Mouse (Mus musculus): ENCODE results near the gene Hexim1. TPM values are rescaled to one million over a fixed set of nuclear protein-coding genes. Genes with fewer than 3 reads are reported as not detected.
A peak's percentile ranks its signal among the peaks of the same experiment; 100 is the strongest.

Hexim1 gene
- polyA plus RNA-seq, 1 experiment, result 10.3 TPM

GRCm38 (mm10) chr11:103098531-103099190, 17.4 kb upstream of the Hexim1 start:
- Histone ChIP-seq H3K36me3 (ENCODE audit: control insufficient read depth, insufficient read depth, low read length) (no peaks in the 10 kb centered on the region), H3K4me3 (ENCODE audit: extremely low read depth, insufficient read depth, insufficient read length) (no peak overlapping the region), H3K27ac (ENCODE audit: insufficient read depth, low read length) (no peak overlapping the region), H3K27me3 (ENCODE audit: control insufficient read depth, insufficient read depth, low read length) (peaks cover 6% of the 10 kb centered on the region), H3K4me1 (ENCODE audit: control insufficient read depth, insufficient read depth, insufficient read length) (peaks cover 22% of the 10 kb centered on the region)
- 86% methylated on average over 11 of the region's 11 CpGs for WGBS
- DNase-seq (ENCODE audit: low read depth in 1 of 2, low spot score in 2 of 2), result no peak
- TF ChIP-seq POLR2A (IDR thresholded peaks at IDR 0.05; ENCODE audit: low read depth, low read length), result no peak
- TF ChIP-seq CTCF (IDR thresholded peaks at IDR 0.05; ENCODE audit: extremely low read depth, insufficient read depth, insufficient read length, insufficient replicate concordance), result no peak

DNA sequence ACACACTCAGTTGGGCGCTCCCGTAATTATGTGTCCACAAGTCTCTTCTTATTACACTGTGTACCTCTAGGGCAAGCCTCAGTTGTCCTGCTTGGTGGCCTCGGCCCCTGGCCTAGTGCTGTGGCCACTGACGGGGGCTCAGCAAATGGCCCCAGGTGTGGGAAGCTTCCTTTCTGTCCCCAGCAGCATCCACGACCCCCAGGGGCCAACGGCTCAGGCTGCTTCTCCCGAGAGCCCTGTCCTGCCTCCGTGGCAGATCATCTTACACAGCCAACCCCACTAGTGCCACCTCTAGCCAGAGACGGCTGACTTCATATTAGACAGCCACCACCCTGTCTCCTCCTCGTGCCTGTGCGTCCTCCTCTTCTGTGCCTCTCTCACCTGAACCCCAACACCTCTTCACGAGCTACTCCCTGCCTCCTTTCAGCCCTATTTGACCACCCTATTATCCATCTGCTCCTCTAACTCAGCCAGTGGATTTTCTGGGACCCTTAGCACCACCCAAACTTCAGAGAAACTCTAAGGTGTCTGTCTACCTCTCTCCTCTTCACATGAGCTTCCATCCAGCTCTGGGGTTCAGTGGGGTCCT, 16.6 kb upstream of the Hexim1 start:
- WGBS, result 90% methylated on average over 12 of the region's 12 CpGs
- H3K27ac ChIP-seq (ENCODE audit: insufficient read depth, low read length), result no peak overlapping the region
- peaks cover 6% of the 10 kb centered on the region for H3K27me3 ChIP-seq (ENCODE audit: control insufficient read depth, insufficient read depth, low read length)
- DNase-seq (ENCODE audit: low read depth in 1 of 2, low spot score in 2 of 2), result no peak
- no peak overlapping the region for H3K4me3 ChIP-seq (ENCODE audit: extremely low read depth, insufficient read depth, insufficient read length)
- TF ChIP-seq POLR2A (IDR thresholded peaks at IDR 0.05; ENCODE audit: low read depth, low read length), result no peak
- TF ChIP-seq CTCF (IDR thresholded peaks at IDR 0.05; ENCODE audit: extremely low read depth, insufficient read depth, insufficient read length, insufficient replicate concordance), result no peak
- H3K36me3 ChIP-seq (ENCODE audit: control insufficient read depth, insufficient read depth, low read length), result no peaks in the 10 kb centered on the region
- peaks cover 22% of the 10 kb centered on the region for H3K4me1 ChIP-seq (ENCODE audit: control insufficient read depth, insufficient read depth, insufficient read length)

DNA sequence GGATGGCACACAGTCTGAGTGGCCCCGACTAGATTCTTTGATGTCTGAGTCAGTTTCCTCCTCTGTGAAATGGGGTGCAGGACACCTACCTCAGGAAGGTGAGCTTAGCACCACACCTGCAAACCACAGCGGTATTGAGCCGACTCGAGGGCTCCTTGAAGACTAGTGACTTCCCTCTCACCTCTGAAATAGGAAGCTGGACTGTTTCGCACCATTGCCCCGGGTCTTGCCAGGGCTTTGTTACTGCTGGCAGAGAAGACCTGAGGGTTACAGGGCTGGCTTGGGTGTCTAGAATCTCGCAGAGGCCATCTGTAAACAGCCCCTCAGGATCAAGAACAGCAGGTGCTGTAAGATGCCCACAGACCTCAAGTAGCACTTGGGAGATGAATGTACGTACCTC, 15.7 kb upstream of the Hexim1 start:
- WGBS, result 37% methylated on average over 8 of the region's 8 CpGs
- no peak overlapping the region for H3K27ac ChIP-seq (ENCODE audit: insufficient read depth, low read length)
- no peak overlapping the region for H3K4me3 ChIP-seq (ENCODE audit: extremely low read depth, insufficient read depth, insufficient read length)
- TF ChIP-seq CTCF (IDR thresholded peaks at IDR 0.05; ENCODE audit: extremely low read depth, insufficient read depth, insufficient read length, insufficient replicate concordance), result no peak
- TF ChIP-seq POLR2A (IDR thresholded peaks at IDR 0.05; ENCODE audit: low read depth, low read length), result no peak
- DNase-seq (ENCODE audit: low read depth in 1 of 2, low spot score in 2 of 2), result no peak
- H3K4me1 ChIP-seq (ENCODE audit: control insufficient read depth, insufficient read depth, insufficient read length), result peaks cover 22% of the 10 kb centered on the region
- peaks cover 6% of the 10 kb centered on the region for H3K27me3 ChIP-seq (ENCODE audit: control insufficient read depth, insufficient read depth, low read length)
- peaks cover 2% of the 10 kb centered on the region for H3K36me3 ChIP-seq (ENCODE audit: control insufficient read depth, insufficient read depth, low read length)

DNA sequence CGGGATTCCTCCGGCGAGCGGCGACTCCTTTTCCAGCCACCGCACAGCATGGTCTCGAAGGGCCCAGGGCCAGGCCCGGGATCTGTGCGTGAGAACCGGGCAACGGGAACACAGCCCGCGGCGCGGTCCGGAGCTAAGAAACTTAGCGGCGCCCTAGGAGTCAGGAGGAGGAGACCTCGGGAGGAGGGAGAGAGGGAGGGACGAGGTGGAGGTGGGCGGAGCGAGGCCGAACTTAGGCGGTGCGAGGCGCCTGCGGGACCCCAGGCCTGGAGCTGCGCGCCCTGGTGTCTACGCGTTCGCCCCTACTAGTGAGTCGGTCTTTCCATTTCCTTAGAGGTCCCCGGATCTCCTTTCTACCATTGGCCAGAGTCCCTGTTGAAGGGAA, 14.6 kb upstream of the Hexim1 start, which contains the start of the genes Plcd3 and Acbd4:
Plcd3 (minus strand) TSS at position 178 of the 385 bp plus-strand sequence.
Acbd4 (plus strand) TSS at position 202 of the 385 bp plus-strand sequence.
- 2% methylated on average over 34 of the region's 34 CpGs for WGBS
- Histone ChIP-seq H3K4me3 (ENCODE audit: extremely low read depth, insufficient read depth, insufficient read length) (peak within 1 kb of the TSS; percentile 57), H3K36me3 (ENCODE audit: control insufficient read depth, insufficient read depth, low read length) (peaks cover 7% of the 10 kb centered on the region), H3K27ac (ENCODE audit: insufficient read depth, low read length) (no peak within 1 kb of the TSS), H3K4me1 (ENCODE audit: control insufficient read depth, insufficient read depth, insufficient read length) (peaks cover 22% of the 10 kb centered on the region), H3K27me3 (ENCODE audit: control insufficient read depth, insufficient read depth, low read length) (peaks cover 6% of the 10 kb centered on the region)
- no peak for DNase-seq (ENCODE audit: low read depth in 1 of 2, low spot score in 2 of 2)
- TF ChIP-seq POLR2A (IDR thresholded peaks at IDR 0.05; ENCODE audit: low read depth, low read length) (no peak), CTCF (IDR thresholded peaks at IDR 0.05; ENCODE audit: extremely low read depth, insufficient read depth, insufficient read length, insufficient replicate concordance) (no peak)

DNA sequence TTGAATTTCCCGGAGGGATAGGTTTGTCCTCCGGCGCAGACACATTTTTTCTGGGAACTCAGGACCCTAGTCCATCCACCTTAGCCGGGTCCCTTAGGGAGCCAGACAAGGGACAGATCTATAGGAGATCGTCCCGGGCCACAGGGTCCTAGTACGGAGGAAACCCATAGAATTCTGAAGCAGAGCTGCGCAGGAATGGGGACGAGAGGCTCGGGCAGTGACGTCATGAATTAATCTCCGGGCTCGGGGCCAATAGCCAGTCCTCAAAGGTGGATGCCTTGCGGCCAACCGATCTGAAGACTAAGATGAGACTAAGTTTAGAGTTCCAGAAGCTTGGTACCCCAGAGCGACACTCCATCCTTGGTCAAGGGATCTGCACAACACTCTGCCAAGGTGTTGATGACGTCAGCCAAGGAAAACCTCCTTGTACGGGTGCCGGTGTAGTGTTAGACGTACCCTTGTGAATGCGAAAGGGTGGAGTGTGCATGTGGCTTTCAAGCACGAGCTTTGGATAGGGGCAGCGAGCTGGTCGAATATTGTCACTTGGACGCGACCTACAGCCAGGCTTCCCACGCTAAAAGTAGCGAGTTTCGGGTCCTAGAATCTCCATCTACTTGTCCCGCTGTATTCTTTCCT, 14.0 kb upstream of the Hexim1 start:
- peaks cover 6% of the 10 kb centered on the region for H3K27me3 ChIP-seq (ENCODE audit: control insufficient read depth, insufficient read depth, low read length)
- H3K36me3 ChIP-seq (ENCODE audit: control insufficient read depth, insufficient read depth, low read length), result peaks cover 8% of the 10 kb centered on the region
- 3% methylated on average over 30 of the region's 30 CpGs for WGBS
- H3K4me3 ChIP-seq (ENCODE audit: extremely low read depth, insufficient read depth, insufficient read length), result peak overlapping the region; percentile 57
- peaks cover 22% of the 10 kb centered on the region for H3K4me1 ChIP-seq (ENCODE audit: control insufficient read depth, insufficient read depth, insufficient read length)
- DNase-seq (ENCODE audit: low read depth in 1 of 2, low spot score in 2 of 2), result no peak
- TF ChIP-seq POLR2A (IDR thresholded peaks at IDR 0.05; ENCODE audit: low read depth, low read length), result no peak
- TF ChIP-seq CTCF (IDR thresholded peaks at IDR 0.05; ENCODE audit: extremely low read depth, insufficient read depth, insufficient read length, insufficient replicate concordance), result no peak
- H3K27ac ChIP-seq (ENCODE audit: insufficient read depth, low read length), result no peak overlapping the region

DNA sequence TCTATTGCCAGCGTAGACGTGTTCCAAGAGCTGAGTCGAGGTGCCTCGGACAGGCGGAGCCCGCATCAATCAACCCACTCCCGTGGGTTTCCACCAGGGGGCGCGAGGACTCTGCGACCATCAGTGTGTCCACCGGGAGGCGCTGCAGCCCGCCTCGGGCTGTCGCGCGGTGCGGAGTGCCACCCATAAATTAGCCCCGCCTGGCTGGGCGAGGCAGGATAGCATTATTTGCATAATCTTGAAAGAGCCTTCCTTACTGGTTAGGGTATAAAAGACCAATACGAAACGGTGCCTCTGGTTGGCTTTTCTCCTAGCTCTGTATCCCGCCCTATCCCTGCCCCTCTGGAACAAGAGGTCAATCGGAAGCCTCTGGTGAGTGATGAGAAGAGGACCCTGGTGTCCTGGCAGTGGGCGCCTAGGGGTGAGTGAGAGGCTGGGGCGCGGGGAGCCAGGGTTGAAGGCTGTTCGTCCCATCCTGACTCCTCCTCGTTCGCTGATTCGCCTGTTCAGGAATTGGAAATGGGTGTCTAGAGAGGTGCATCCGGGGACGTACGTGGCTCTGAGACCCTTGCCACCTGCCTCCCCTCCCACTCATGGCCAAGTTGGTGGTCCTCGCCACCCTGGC, 13.2 kb upstream of the Hexim1 start:
- peaks cover 6% of the 10 kb centered on the region for H3K27me3 ChIP-seq (ENCODE audit: control insufficient read depth, insufficient read depth, low read length)
- H3K4me1 ChIP-seq (ENCODE audit: control insufficient read depth, insufficient read depth, insufficient read length), result peaks cover 22% of the 10 kb centered on the region
- H3K36me3 ChIP-seq (ENCODE audit: control insufficient read depth, insufficient read depth, low read length), result peaks cover 8% of the 10 kb centered on the region
- TF ChIP-seq CTCF (IDR thresholded peaks at IDR 0.05; ENCODE audit: extremely low read depth, insufficient read depth, insufficient read length, insufficient replicate concordance), result peak; percentile 100
- TF ChIP-seq POLR2A (IDR thresholded peaks at IDR 0.05; ENCODE audit: low read depth, low read length), result peak; percentile 59
- DNase-seq (ENCODE audit: low read depth in 1 of 2, low spot score in 2 of 2), result peak; percentile 91 to 92
- peak overlapping the region; percentile 81 for H3K4me3 ChIP-seq (ENCODE audit: extremely low read depth, insufficient read depth, insufficient read length)
- 2% methylated on average over 35 of the region's 35 CpGs for WGBS
- peak overlapping the region; percentile 59 for H3K27ac ChIP-seq (ENCODE audit: insufficient read depth, low read length)
